Mouse (Mus musculus) ES-Bruce4 (cell line): Measurements from ENCODE around the gene Tnfrsf1a. TPM values are rescaled to one million over a fixed set of nuclear protein-coding genes. Genes with fewer than 3 reads are reported as not detected.
A peak's percentile ranks its signal among the peaks of the same experiment; 100 is the strongest.

ENCODE experiments used
- H3K27ac ChIP-seq: 2 replicates; pipeline ENCODE4 v1.5.1; 2012; ENCODE audit warnings: low read length, inconsistent platforms; ENCODE audit not compliant: insufficient read depth
- H3K27me3 ChIP-seq: 2 replicates; pipeline ENCODE4 v1.6.1; 2012; ENCODE audit warnings: mild to moderate bottlenecking, low read length, inconsistent platforms; ENCODE audit not compliant: control insufficient read depth, poor library complexity, insufficient read depth, severe bottlenecking
- H3K36me3 ChIP-seq: 2 replicates; pipeline ENCODE4 v1.6.1; 2012; ENCODE audit warnings: inconsistent platforms, mild to moderate bottlenecking, low read length, moderate library complexity; ENCODE audit not compliant: control insufficient read depth, poor library complexity, insufficient read depth, severe bottlenecking
- H3K4me1 ChIP-seq: one replicate; pipeline ENCODE4 v1.8.1; 2011; ENCODE audit warnings: low read length; ENCODE audit not compliant: control insufficient read depth, insufficient read depth
- H3K4me3 ChIP-seq: 2 replicates; pipeline ENCODE4 v1.5.1; 2011; ENCODE audit warnings: low read depth, mild to moderate bottlenecking, low read length
- H3K9ac ChIP-seq: 2 replicates; pipeline ENCODE4 v1.6.1; 2012; ENCODE audit warnings: low read depth, mild to moderate bottlenecking, inconsistent platforms; ENCODE audit not compliant: poor library complexity, severe bottlenecking
- H3K9me3 ChIP-seq: replicated peaks from 2 replicates; pipeline ENCODE4 v1.6.1; 2012; ENCODE audit warnings: mild to moderate bottlenecking, low read length, inconsistent platforms; ENCODE audit not compliant: control insufficient read depth, poor library complexity, insufficient read depth, severe bottlenecking
- CTCF ChIP-seq: IDR thresholded peaks from one replicate; pipeline ENCODE4 v1.8.1; 2011; ENCODE audit warnings: low read depth, low read length
- EP300 ChIP-seq: IDR thresholded peaks from 2 replicates; pipeline ENCODE4 v1.6.1; 2011; ENCODE audit warnings: low read depth, low read length; ENCODE audit not compliant: insufficient read depth
- POLR2A ChIP-seq: IDR thresholded peaks from one replicate; pipeline ENCODE4 v1.8.1; 2011; ENCODE audit warnings: low read length; ENCODE audit not compliant: insufficient read depth
- polyA plus RNA-seq: library from polyadenylated mRNA; stranded (reverse); fragments of >200 nt; gene quantifications from 2 replicates; pipeline ENCODE4 v1.2.4, GENCODE M21; 2011; ENCODE audit warnings: low read depth; ENCODE audit not compliant: missing spikeins, insufficient read depth, insufficient read length

Tnfrsf1a gene
- polyA plus RNA-seq, 1 experiment = 13.1 TPM

DNA sequence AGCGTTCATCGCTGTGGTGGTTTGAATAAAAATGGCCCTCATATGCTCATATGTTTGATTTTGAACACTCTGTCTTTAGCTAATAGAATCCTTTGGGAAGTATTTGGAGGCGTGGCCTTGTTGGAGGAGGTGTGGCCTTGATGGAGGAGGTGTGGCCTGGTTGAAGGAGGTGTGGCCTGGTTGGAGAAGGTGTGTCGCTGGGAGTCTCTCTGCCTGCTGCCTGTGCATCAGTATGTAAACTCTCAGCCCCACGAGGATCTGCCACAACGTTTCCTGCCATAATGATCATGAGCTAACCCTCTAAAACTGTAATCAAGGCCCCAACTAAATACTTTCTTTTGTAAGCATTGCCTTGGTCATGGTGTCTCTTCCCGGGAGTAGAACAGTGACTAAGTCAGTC lies 58.1 kb downstream of the Tnfrsf1a start:
- no peak for TF ChIP-seq CTCF
- no peak for TF ChIP-seq POLR2A
- TF ChIP-seq EP300 = no peak
- Histone ChIP-seq H3K4me1 (peaks cover 4% of the 10 kb centered on the region), H3K27ac (no peak overlapping the region), H3K36me3 (no peaks in the 10 kb centered on the region), H3K9ac (no peak overlapping the region), H3K27me3 (no peaks in the 10 kb centered on the region), H3K4me3 (no peak overlapping the region), H3K9me3 (no peaks in the 10 kb centered on the region)

DNA sequence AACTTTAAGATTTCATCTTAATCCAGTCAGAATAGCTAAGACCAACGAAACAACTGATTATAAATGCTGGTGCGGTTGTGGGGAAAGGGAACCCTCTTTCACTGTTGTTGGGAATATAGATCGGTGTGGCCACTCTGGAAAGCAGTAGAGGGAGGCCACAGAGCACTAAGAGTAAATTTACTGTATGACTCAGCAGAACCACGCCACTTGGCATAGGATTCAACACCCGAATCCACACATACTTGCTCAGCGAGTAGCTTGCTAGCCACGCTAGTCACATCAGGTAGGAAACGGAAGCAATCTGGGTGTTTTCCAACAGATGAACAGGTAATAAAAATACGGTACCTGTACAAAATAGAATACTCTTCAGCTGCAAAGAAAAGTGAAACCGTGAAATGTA lies 58.5 kb downstream of the Tnfrsf1a start:
- TF ChIP-seq EP300 (no peak), POLR2A (no peak)
- Histone ChIP-seq H3K4me3 (no peak overlapping the region), H3K9me3 (no peaks in the 10 kb centered on the region), H3K4me1 (peaks cover 4% of the 10 kb centered on the region), H3K36me3 (no peaks in the 10 kb centered on the region), H3K9ac (no peak overlapping the region), H3K27ac (no peak overlapping the region), H3K27me3 (no peaks in the 10 kb centered on the region)

- TF ChIP-seq CTCF (no peak), EP300 (no peak), POLR2A (no peak)
- H3K9me3 ChIP-seq = no peaks in the 10 kb centered on the region
- H3K27me3 ChIP-seq = no peaks in the 10 kb centered on the region
- no peaks in the 10 kb centered on the region for H3K36me3 ChIP-seq
- H3K27ac ChIP-seq = peak overlapping the region; percentile 85
- peak overlapping the region; percentile 47 for H3K4me3 ChIP-seq
- peaks cover 7% of the 10 kb centered on the region for H3K4me1 ChIP-seq
- peak overlapping the region; percentile 39 for H3K9ac ChIP-seq
These were observed 61.4 kb downstream of the Tnfrsf1a start for GRCm38 (mm10) chr6:125410551-125410950.

DNA sequence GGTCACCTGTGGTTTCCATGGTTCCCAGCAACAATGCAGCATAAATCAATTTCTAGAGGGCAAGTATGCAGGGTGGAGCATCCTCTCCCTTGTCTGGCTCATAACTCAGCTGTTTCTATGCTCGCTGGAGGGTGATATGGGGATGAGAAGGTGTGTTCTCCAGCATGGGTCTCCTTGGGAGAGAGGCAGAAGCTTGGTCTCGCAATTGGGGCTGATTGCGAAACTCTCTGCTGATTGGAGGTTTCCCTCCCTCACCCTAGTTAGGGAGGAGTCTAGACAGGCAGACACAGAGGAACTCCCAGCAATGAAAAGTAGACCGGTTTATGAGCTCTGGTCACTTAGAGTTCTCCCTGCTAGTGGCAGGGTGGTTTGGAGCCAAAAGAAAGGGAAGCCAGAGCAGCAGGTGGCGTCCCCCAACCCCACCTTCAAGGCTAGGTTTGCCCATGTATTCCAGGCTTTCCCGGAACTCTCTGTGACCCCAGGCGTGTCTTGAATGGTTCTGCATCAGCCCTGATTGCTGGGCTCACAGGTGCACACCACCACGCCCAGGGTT lies 61.9 kb downstream of the Tnfrsf1a start:
- Histone ChIP-seq H3K27me3 (no peaks in the 10 kb centered on the region), H3K27ac (peak overlapping the region; percentile 85), H3K4me1 (peaks cover 6% of the 10 kb centered on the region), H3K9me3 (no peaks in the 10 kb centered on the region), H3K36me3 (no peaks in the 10 kb centered on the region), H3K4me3 (peak overlapping the region; percentile 47), H3K9ac (peak overlapping the region; percentile 39; the same call in 1 of the 2 replicates)
- TF ChIP-seq CTCF (no peak), POLR2A (no peak), EP300 (peak; percentile 82)

DNA sequence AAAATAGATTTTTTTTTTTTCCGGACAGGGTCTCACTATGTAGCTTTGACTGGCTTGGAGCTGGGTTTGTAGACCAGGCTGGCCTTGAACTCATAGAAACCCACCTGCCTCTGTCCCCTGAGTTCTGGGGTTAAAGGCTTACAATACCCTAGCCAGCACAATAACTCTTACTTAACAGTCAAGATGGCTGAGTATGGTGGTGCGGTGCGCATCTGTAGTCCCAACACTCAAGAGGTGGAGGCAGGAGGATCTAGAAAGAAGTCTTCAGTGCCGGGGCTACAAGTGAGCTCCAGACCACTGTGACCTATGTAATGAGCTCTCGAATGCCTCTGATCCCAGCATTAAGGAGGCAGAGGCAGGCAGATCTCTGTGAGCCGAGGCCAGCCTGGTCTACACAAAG lies 62.5 kb downstream of the Tnfrsf1a start:
- Histone ChIP-seq H3K27ac (peak overlapping the region; percentile 88), H3K4me1 (peaks cover 6% of the 10 kb centered on the region), H3K9ac (no peak overlapping the region), H3K9me3 (no peaks in the 10 kb centered on the region), H3K36me3 (no peaks in the 10 kb centered on the region), H3K27me3 (no peaks in the 10 kb centered on the region), H3K4me3 (no peak overlapping the region)
- TF ChIP-seq POLR2A = no peak
- no peak for TF ChIP-seq EP300
- no peak for TF ChIP-seq CTCF

Other genes with a start within 250 kb of the Tnfrsf1a start
- 75.1 and 78.4 TPM in 2 replicates for gene Nop2, start 217.5 kb upstream of the Tnfrsf1a start, polyA plus RNA-seq
- gene Iffo1, start 204.1 kb upstream of the Tnfrsf1a start, polyA plus RNA-seq = 8.3 and 9.9 TPM in 2 replicates
- gene Gapdh, start 182.9 kb upstream of the Tnfrsf1a start, polyA plus RNA-seq = 933 and 990 TPM in 2 replicates
- 383 and 401 TPM in 2 replicates for gene Ncapd2, start 157.7 kb upstream of the Tnfrsf1a start, polyA plus RNA-seq
- gene Mrpl51, start 157.6 kb upstream of the Tnfrsf1a start, polyA plus RNA-seq = 113 TPM in 2 replicates
- gene Vamp1, start 133.8 kb upstream of the Tnfrsf1a start, polyA plus RNA-seq = 9.4 and 14.3 TPM in 2 replicates
- 2.1 and 3.9 TPM in 2 replicates for gene Tapbpl, start 117.5 kb upstream of the Tnfrsf1a start, polyA plus RNA-seq
- not detected in 2 replicates for gene Cd27, start 112.4 kb upstream of the Tnfrsf1a start, polyA plus RNA-seq
- gene Tuba3a, start 63.3 kb upstream of the Tnfrsf1a start, polyA plus RNA-seq = 2.2 and 3.6 TPM in 2 replicates
- gene Ltbr, start 35.5 kb upstream of the Tnfrsf1a start, polyA plus RNA-seq = 8.0 and 9.5 TPM in 2 replicates
- gene Scnn1a, start 28.7 kb upstream of the Tnfrsf1a start, polyA plus RNA-seq = 2.0 and 2.3 TPM in 2 replicates
- 2.3 and 2.5 TPM in 2 replicates for gene Plekhg6, start 31.4 kb downstream of the Tnfrsf1a start, polyA plus RNA-seq
- gene Cd9, start 145.4 kb downstream of the Tnfrsf1a start, polyA plus RNA-seq = 417 and 439 TPM in 2 replicates
- 2.7 and 3.2 TPM in 2 replicates for gene Vwf, start 197.4 kb downstream of the Tnfrsf1a start, polyA plus RNA-seq